Mouse (Mus musculus) monocyte, adult 2 months (primary cell): Measurements from ENCODE around the gene Cnot10.
"Not testable (repeated sequence)": the region's sequence is repeated elsewhere in the genome, so short reads cannot be mapped to it uniquely, and the experiment has no call there.

ENCODE experiments used
- DNase-seq, 2 experiments: peaks; one replicate each; pipeline ENCODE4 v3.0.0; 2022; ENCODE audit warnings: low spot score in 2 of 2, low read depth in 1 of 2

Gene Cnot10

GRCm38 (mm10) chr9:114650938-114651634, 11.1 kb upstream of the Cnot10 start:
- no peak for DNase-seq

- DNase-seq: no peak
Observed at GRCm38 (mm10) chr9:114649371-114649770, 9.4 kb upstream of the Cnot10 start.

- not testable (repeated sequence) for DNase-seq
Observed at GRCm38 (mm10) chr9:114648472-114648871, 8.5 kb upstream of the Cnot10 start.

GRCm38 (mm10) chr9:114647506-114648432, 7.8 kb upstream of the Cnot10 start:
- DNase-seq: no peak

- DNase-seq: no peak
Observed at GRCm38 (mm10) chr9:114646556-114647505, 6.8 kb upstream of the Cnot10 start.

GRCm38 (mm10) chr9:114639186-114639748, 717 bp downstream of the Cnot10 start:
- no peak for DNase-seq

- no peak for DNase-seq
Observed at GRCm38 (mm10) chr9:114636751-114637150, 3.2 kb downstream of the Cnot10 start.

GRCm38 (mm10) chr9:114636150-114636549, 3.8 kb downstream of the Cnot10 start:
- no peak for DNase-seq

- no peak for DNase-seq
Observed at GRCm38 (mm10) chr9:114632331-114632730, 7.7 kb downstream of the Cnot10 start.

GRCm38 (mm10) chr9:114626726-114627125, 13.3 kb downstream of the Cnot10 start:
- no peak for DNase-seq

- no peak for DNase-seq
Observed at GRCm38 (mm10) chr9:114624178-114624577, 15.8 kb downstream of the Cnot10 start.

GRCm38 (mm10) chr9:114621149-114621548, 18.8 kb downstream of the Cnot10 start:
- no peak for DNase-seq

GRCm38 (mm10) chr9:114614176-114614953, 25.6 kb downstream of the Cnot10 start:
- DNase-seq: no peak

- DNase-seq: no peak
Observed at GRCm38 (mm10) chr9:114613026-114613425, 27.0 kb downstream of the Cnot10 start.

- DNase-seq: no peak
Observed at GRCm38 (mm10) chr9:114612566-114612965, 27.4 kb downstream of the Cnot10 start.

- DNase-seq: no peak
Observed at GRCm38 (mm10) chr9:114610266-114610665, 29.7 kb downstream of the Cnot10 start.

- no peak for DNase-seq
Observed at GRCm38 (mm10) chr9:114603876-114604540, 36.0 kb downstream of the Cnot10 start.

- no peak for DNase-seq
Observed at GRCm38 (mm10) chr9:114601096-114601495, 38.9 kb downstream of the Cnot10 start.

- DNase-seq: no peak
Observed at GRCm38 (mm10) chr9:114585017-114585345, 55.0 kb downstream of the Cnot10 start.
